Mouse (Mus musculus): ENCODE results near the gene Plin3. TPM values are rescaled to one million over a fixed set of nuclear protein-coding genes. Genes with fewer than 3 reads are reported as not detected.
"Not testable (repeated sequence)": the region's sequence is repeated elsewhere in the genome, so short reads cannot be mapped to it uniquely, and the experiment has no call there.

The Plin3 gene
- polyA plus RNA-seq, 1 experiment: 21.3 TPM

GRCm38 (mm10) chr17:56265869-56266268, 26.8 kb downstream of the Plin3 start:
- Histone ChIP-seq H3K4me3 (replicated peaks) (peak overlapping the region; percentile 9), H3K27me3 (replicated peaks) (no peaks in the 10 kb centered on the region), H3K36me3 (replicated peaks; ENCODE audit: low read length) (peaks cover 49% of the 10 kb centered on the region), H3K4me1 (peaks cover 80% of the 10 kb centered on the region), H3K9me3 (no peaks in the 10 kb centered on the region)
- TF ChIP-seq GATA1 (IDR thresholded peaks at IDR 0.05; ENCODE audit: borderline replicate concordance, low read length) (no peak), FLI1 (IDR thresholded peaks at IDR 0.05; ENCODE audit: low read length) (no peak)

- Histone ChIP-seq H3K27me3 (replicated peaks) (no peaks in the 10 kb centered on the region), H3K9me3 (no peaks in the 10 kb centered on the region), H3K4me3 (replicated peaks) (peak overlapping the region; percentile 30), H3K36me3 (replicated peaks; ENCODE audit: low read length) (peaks cover 49% of the 10 kb centered on the region), H3K4me1 (peaks cover 80% of the 10 kb centered on the region)
- TF ChIP-seq FLI1 (IDR thresholded peaks at IDR 0.05; ENCODE audit: low read length) (no peak), GATA1 (IDR thresholded peaks at IDR 0.05; ENCODE audit: borderline replicate concordance, low read length) (no peak)
Measured at GRCm38 (mm10) chr17:56265011-56265410, 27.7 kb downstream of the Plin3 start.

GRCm38 (mm10) chr17:56264020-56264419, 28.7 kb downstream of the Plin3 start:
- Histone ChIP-seq H3K27me3 (replicated peaks) (no peaks in the 10 kb centered on the region), H3K36me3 (replicated peaks; ENCODE audit: low read length) (peaks cover 51% of the 10 kb centered on the region), H3K4me3 (replicated peaks) (peak overlapping the region; percentile 15), H3K4me1 (peaks cover 81% of the 10 kb centered on the region), H3K9me3 (no peaks in the 10 kb centered on the region)
- TF ChIP-seq FLI1 (IDR thresholded peaks at IDR 0.05; ENCODE audit: low read length): no peak
- TF ChIP-seq GATA1 (IDR thresholded peaks at IDR 0.05; ENCODE audit: borderline replicate concordance, low read length): no peak

DNA sequence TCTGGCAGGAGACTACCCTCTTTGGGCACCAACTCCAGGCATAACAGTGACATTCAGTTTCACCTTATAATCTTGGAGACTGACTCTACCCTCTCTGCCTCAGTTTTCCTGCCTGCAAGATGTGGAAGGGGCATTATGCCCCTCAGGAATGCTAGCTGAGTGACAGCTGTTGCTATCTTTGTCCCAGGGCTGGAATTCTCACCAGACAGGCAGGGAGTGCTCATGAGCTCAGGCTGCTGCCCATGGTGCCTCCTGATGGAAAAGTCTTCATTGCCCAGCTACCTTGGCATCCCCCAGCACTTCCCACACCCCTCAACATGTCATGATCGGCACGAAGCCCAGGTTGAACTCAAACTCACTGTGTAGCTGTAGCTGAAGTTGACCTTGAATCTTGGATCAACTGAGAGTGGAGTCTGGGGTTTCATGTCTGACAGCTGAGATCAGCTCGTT, 30.0 kb downstream of the Plin3 start:
- H3K4me1 ChIP-seq: peaks cover 86% of the 10 kb centered on the region
- peaks cover 61% of the 10 kb centered on the region for H3K36me3 ChIP-seq (replicated peaks; ENCODE audit: low read length)

GRCm38 (mm10) chr17:56261166-56261565, 31.5 kb downstream of the Plin3 start:
- peaks cover 61% of the 10 kb centered on the region for H3K36me3 ChIP-seq (replicated peaks; ENCODE audit: low read length)

More for the DNA sequence above, 30.0 kb downstream of the Plin3 start:
- Histone ChIP-seq H3K9me3 (no peaks in the 10 kb centered on the region), H3K4me3 (replicated peaks) (no peak overlapping the region), H3K27me3 (replicated peaks) (no peaks in the 10 kb centered on the region)
- TF ChIP-seq FLI1 (IDR thresholded peaks at IDR 0.05; ENCODE audit: low read length): no peak
- TF ChIP-seq GATA1 (IDR thresholded peaks at IDR 0.05; ENCODE audit: borderline replicate concordance, low read length): no peak

DNA sequence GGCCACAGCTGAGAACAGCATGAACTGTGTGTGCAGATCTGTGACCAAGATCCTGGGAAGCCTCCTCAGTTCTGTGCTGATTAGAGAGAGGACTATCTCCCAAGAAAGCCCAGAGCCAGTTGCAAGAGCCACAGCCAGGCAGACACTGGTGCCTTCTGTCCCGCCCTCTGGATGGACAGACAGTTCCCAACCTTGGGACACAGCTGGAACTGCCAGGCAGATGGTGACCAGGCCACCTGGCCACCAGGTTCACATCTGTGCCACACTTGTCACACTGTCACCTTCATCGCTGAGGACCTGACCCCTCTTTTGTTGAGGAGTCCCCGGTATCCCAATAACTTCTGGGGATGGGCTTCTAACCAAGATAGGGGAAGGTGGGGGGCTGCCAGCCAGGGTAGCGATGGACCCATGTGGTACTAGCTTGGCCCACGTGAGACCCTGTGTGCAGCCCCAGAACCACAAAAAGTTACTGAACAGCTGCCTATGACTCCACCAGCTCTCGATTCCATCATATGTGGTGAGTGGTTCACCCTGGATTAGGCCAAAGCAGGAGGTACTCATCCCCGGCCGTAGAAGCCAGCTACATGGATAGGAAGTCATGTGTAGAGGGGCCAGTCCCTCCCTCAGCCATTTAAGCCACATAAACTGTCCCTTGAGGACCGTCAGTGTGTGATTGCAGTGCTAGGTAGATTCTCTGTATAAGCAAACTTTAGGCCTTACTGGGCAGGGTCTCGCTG, 33.2 kb downstream of the Plin3 start:
- H3K36me3 ChIP-seq (replicated peaks; ENCODE audit: low read length): peaks cover 53% of the 10 kb centered on the region
- peaks cover 80% of the 10 kb centered on the region for H3K4me1 ChIP-seq

More at GRCm38 (mm10) chr17:56261166-56261565, 31.5 kb downstream of the Plin3 start:
- Histone ChIP-seq H3K4me1 (peaks cover 84% of the 10 kb centered on the region), H3K9me3 (no peaks in the 10 kb centered on the region), H3K4me3 (replicated peaks) (peak overlapping the region; percentile 15), H3K27me3 (replicated peaks) (no peaks in the 10 kb centered on the region)
- TF ChIP-seq FLI1 (IDR thresholded peaks at IDR 0.05; ENCODE audit: low read length) (no peak), GATA1 (IDR thresholded peaks at IDR 0.05; ENCODE audit: borderline replicate concordance, low read length) (no peak)

GRCm38 (mm10) chr17:56258812-56259211, 33.9 kb downstream of the Plin3 start:
- Histone ChIP-seq H3K4me1 (peaks cover 74% of the 10 kb centered on the region), H3K4me3 (replicated peaks) (peak overlapping the region; percentile 79), H3K36me3 (replicated peaks; ENCODE audit: low read length) (peaks cover 53% of the 10 kb centered on the region)
- not testable (repeated sequence) for H3K9me3 ChIP-seq; H3K27me3 ChIP-seq (replicated peaks)

More for the DNA sequence above, 33.2 kb downstream of the Plin3 start:
- TF ChIP-seq FLI1 (IDR thresholded peaks at IDR 0.05; ENCODE audit: low read length) (no peak), GATA1 (IDR thresholded peaks at IDR 0.05; ENCODE audit: borderline replicate concordance, low read length) (no peak)
- Histone ChIP-seq H3K4me3 (replicated peaks) (peak overlapping the region; percentile 74), H3K9me3 (no peaks in the 10 kb centered on the region), H3K27me3 (replicated peaks) (no peaks in the 10 kb centered on the region)

- not testable (repeated sequence) for H3K27me3 ChIP-seq (replicated peaks); H3K9me3 ChIP-seq
- peak overlapping the region; percentile 79 for H3K4me3 ChIP-seq (replicated peaks)
- H3K4me1 ChIP-seq: peaks cover 73% of the 10 kb centered on the region
- H3K36me3 ChIP-seq (replicated peaks; ENCODE audit: low read length): peaks cover 52% of the 10 kb centered on the region
Measured at GRCm38 (mm10) chr17:56258269-56258668, 34.4 kb downstream of the Plin3 start.

DNA sequence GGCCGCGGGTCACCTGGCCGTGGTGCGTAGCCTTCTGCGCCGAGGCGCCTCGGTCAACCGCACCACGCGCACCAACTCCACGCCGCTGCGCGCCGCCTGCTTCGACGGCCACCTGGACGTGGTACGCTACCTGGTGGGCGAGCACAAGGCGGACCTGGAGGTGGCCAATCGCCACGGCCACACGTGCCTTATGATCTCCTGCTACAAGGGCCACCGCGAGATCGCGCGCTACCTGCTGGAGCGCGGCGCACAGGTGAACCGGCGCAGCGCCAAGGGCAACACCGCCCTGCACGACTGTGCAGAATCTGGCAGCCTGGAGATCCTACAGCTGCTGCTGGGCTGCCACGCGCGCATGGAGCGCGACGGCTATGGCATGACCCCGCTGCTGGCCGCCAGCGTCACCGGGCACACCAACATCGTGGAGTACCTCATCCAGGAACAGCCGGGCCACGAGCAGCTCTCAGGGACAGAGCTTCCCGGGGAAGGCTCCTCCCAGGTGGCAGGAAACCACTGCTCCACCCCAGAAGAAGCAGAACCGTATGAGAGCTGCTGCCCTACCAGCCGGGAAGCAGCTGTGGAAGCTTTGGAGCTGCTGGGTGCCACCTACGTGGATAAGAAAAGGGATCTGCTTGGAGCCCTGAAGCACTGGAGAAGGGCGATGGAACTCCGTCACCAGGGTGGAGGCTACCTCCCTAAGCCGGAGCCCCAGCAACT, 35.3 kb downstream of the Plin3 start:
- no peaks in the 10 kb centered on the region for H3K27me3 ChIP-seq (replicated peaks)
- TF ChIP-seq FLI1 (IDR thresholded peaks at IDR 0.05; ENCODE audit: low read length) (no peak), GATA1 (IDR thresholded peaks at IDR 0.05; ENCODE audit: borderline replicate concordance, low read length) (no peak)
- peaks cover 64% of the 10 kb centered on the region for H3K4me1 ChIP-seq
- peak overlapping the region; percentile 93 for H3K4me3 ChIP-seq (replicated peaks)
- H3K9me3 ChIP-seq: no peaks in the 10 kb centered on the region
- peaks cover 43% of the 10 kb centered on the region for H3K36me3 ChIP-seq (replicated peaks; ENCODE audit: low read length)

- no peak for TF ChIP-seq GATA1 (IDR thresholded peaks at IDR 0.05; ENCODE audit: borderline replicate concordance, low read length)
- no peak; the same call in 1 of the 2 replicates for TF ChIP-seq FLI1 (IDR thresholded peaks at IDR 0.05; ENCODE audit: low read length)
- no peaks in the 10 kb centered on the region for H3K27me3 ChIP-seq (replicated peaks)
- peaks cover 60% of the 10 kb centered on the region for H3K4me1 ChIP-seq
Measured at GRCm38 (mm10) chr17:56256239-56256881, 36.3 kb downstream of the Plin3 start, which contains the start of gene Fem1a. Gene Fem1a, plus strand, starts transcription at chr17:56256810.

More at GRCm38 (mm10) chr17:56256239-56256881, 36.3 kb downstream of the Plin3 start, which contains the start of gene Fem1a:
- peak within 1 kb of the TSS; percentile 93 for H3K4me3 ChIP-seq (replicated peaks)
- peaks cover 33% of the 10 kb centered on the region for H3K36me3 ChIP-seq (replicated peaks; ENCODE audit: low read length)
- no peaks in the 10 kb centered on the region for H3K9me3 ChIP-seq

Data from megakaryocyte, embryonic 14.5 days (primary cell).